Mouse (Mus musculus) CH12.LX (cell line): ENCODE results near the gene Elp6. TPM values are rescaled to one million over a fixed set of nuclear protein-coding genes. Genes with fewer than 3 reads are reported as not detected.

Experiments used
- DNase-seq: peaks from one replicate; pipeline ENCODE4 v3.0.0-alpha.2; 2013; ENCODE audit errors: extremely low read depth
- H3K27ac ChIP-seq: 2 replicates; pipeline ENCODE4 v1.5.1; 2012; ENCODE audit warnings: low read depth, mild to moderate bottlenecking, control low read depth, moderate library complexity; ENCODE audit not compliant: insufficient read depth
- H3K27me3 ChIP-seq: replicated peaks from 2 replicates; pipeline ENCODE3; 2012; ENCODE audit warnings: inconsistent platforms
- H3K36me3 ChIP-seq, 2 experiments: replicated peaks in 1 of 2; 2 replicates each; pipeline versions ENCODE3 to v1.6.1; 2012; ENCODE audit warnings: inconsistent platforms in 1 of 2, low read length in 1 of 2, mild to moderate bottlenecking in 1 of 2, mixed read lengths in 1 of 2, moderate library complexity in 1 of 2; ENCODE audit not compliant: control insufficient read depth in 1 of 2, insufficient read depth in 1 of 2
- H3K4me1 ChIP-seq, 2 experiments: 2 replicates each; pipeline ENCODE4 v1.6.1; 2012; ENCODE audit warnings: inconsistent platforms in 1 of 2, moderate library complexity in 1 of 2; ENCODE audit not compliant: insufficient read depth in 2 of 2, control insufficient read depth in 1 of 2
- H3K4me2 ChIP-seq: 2 replicates; pipeline ENCODE4 v1.6.1; 2012; ENCODE audit warnings: low read depth, mild to moderate bottlenecking, control low read depth; ENCODE audit not compliant: poor library complexity, insufficient read depth, severe bottlenecking
- H3K4me3 ChIP-seq, 3 experiments: fragments of 150-350 bp in 1 of 3; sonication (generic) in 1 of 3; replicated peaks in 1 of 3; 2 replicates each; pipeline versions ENCODE3 to v1.5.1; 2011 to 2012; ENCODE audit warnings: low read depth in 2 of 3, low read length in 2 of 3, mild to moderate bottlenecking in 2 of 3, moderate library complexity in 2 of 3, control low read depth in 1 of 3, improper control_type of control experiment in 1 of 3, inconsistent platforms in 1 of 3, mixed read lengths in 1 of 3; ENCODE audit not compliant: poor library complexity in 1 of 3
- H3K79me2 ChIP-seq: replicated peaks from 2 replicates; pipeline ENCODE4 v1.6.1; 2012; ENCODE audit warnings: mild to moderate bottlenecking, moderate library complexity; ENCODE audit not compliant: control insufficient read depth, poor library complexity, insufficient read depth, severe bottlenecking; ENCODE audit errors: extremely low read depth
- H3K9ac ChIP-seq: 2 replicates; pipeline ENCODE4 v1.6.1; 2012; ENCODE audit warnings: low read depth, mild to moderate bottlenecking, control low read depth, moderate library complexity; ENCODE audit not compliant: insufficient read depth
- H3K9me3 ChIP-seq: replicated peaks from 2 replicates; pipeline ENCODE3; 2012; ENCODE audit warnings: low read length, inconsistent platforms, mixed read lengths
- BHLHE40 ChIP-seq: IDR thresholded peaks from 2 replicates; pipeline ENCODE4 v1.6.1; 2011; ENCODE audit warnings: mild to moderate bottlenecking, low read depth, low read length, improper control_type of control experiment
- CHD2 ChIP-seq: IDR thresholded peaks from 2 replicates; pipeline ENCODE4 v1.6.1; 2011; ENCODE audit warnings: low read length, improper control_type of control experiment
- CTCF ChIP-seq, 2 experiments: IDR thresholded peaks in 1 of 2; conservative IDR thresholded peaks in 1 of 2; 2 replicates each; pipeline ENCODE4 v1.5.1; 2011 to 2012; ENCODE audit warnings: low read depth in 2 of 2, low read length in 2 of 2, improper control_type of control experiment in 1 of 2, inconsistent platforms in 1 of 2, mild to moderate bottlenecking in 1 of 2, moderate library complexity in 1 of 2
- E2F4 ChIP-seq: IDR thresholded peaks from 2 replicates; pipeline ENCODE4 v1.6.1; 2011; ENCODE audit warnings: low read depth, low read length, improper control_type of control experiment; ENCODE audit not compliant: insufficient replicate concordance
- ELF1 ChIP-seq: IDR thresholded peaks from 2 replicates; pipeline ENCODE4 v1.6.1; 2014; ENCODE audit warnings: low read depth, mild to moderate bottlenecking, inconsistent platforms, low read length, improper control_type of control experiment
- EP300 ChIP-seq: IDR thresholded peaks from 2 replicates; pipeline ENCODE4 v1.6.1; 2011; ENCODE audit warnings: low read length, improper control_type of control experiment
- ETS1 ChIP-seq: conservative IDR thresholded peaks from 2 replicates; pipeline ENCODE4 v1.6.1; 2012; ENCODE audit warnings: low read depth, mild to moderate bottlenecking, inconsistent platforms, low read length, improper control_type of control experiment, moderate library complexity
- GABPA ChIP-seq: IDR thresholded peaks from 2 replicates; pipeline ENCODE4 v1.6.1; 2012; ENCODE audit warnings: low read depth, low read length, improper control_type of control experiment, inconsistent platforms; ENCODE audit not compliant: insufficient replicate concordance
- JUND ChIP-seq: conservative IDR thresholded peaks from 2 replicates; pipeline ENCODE4 v1.6.1; 2011; ENCODE audit warnings: low read depth, low read length, improper control_type of control experiment
- MAFK ChIP-seq: IDR thresholded peaks from 2 replicates; pipeline ENCODE4 v1.6.1; 2011; ENCODE audit warnings: low read length, improper control_type of control experiment; ENCODE audit not compliant: insufficient replicate concordance
- MAX ChIP-seq: IDR thresholded peaks from 2 replicates; pipeline ENCODE4 v1.6.1; 2011; ENCODE audit warnings: low read length, improper control_type of control experiment
- MXI1 ChIP-seq: IDR thresholded peaks from 2 replicates; pipeline ENCODE4 v1.6.1; 2011; ENCODE audit warnings: mild to moderate bottlenecking, low read depth, low read length, improper control_type of control experiment
- MYC ChIP-seq: IDR thresholded peaks from 2 replicates; pipeline ENCODE4 v1.6.1; 2011; ENCODE audit warnings: low read depth, mild to moderate bottlenecking, improper control_type of control experiment, low read length
- NRF1 ChIP-seq: IDR thresholded peaks from 2 replicates; pipeline ENCODE4 v1.6.1; 2014; ENCODE audit warnings: low read depth, mild to moderate bottlenecking, inconsistent platforms, low read length, improper control_type of control experiment, moderate library complexity
- PAX5 ChIP-seq: IDR thresholded peaks from 2 replicates; pipeline ENCODE4 v1.6.1; 2012; ENCODE audit warnings: low read length, inconsistent platforms, mixed read lengths
- RAD21 ChIP-seq: IDR thresholded peaks from 2 replicates; pipeline ENCODE4 v1.6.1; 2011; ENCODE audit warnings: low read depth, mild to moderate bottlenecking, low read length, improper control_type of control experiment, moderate library complexity
- SMC3 ChIP-seq: IDR thresholded peaks from 2 replicates; pipeline ENCODE4 v1.6.1; 2011; ENCODE audit warnings: low read depth, low read length, improper control_type of control experiment
- TBP ChIP-seq: conservative IDR thresholded peaks from 2 replicates; pipeline ENCODE4 v1.6.1; 2011; ENCODE audit warnings: low read depth, low read length, improper control_type of control experiment
- UBTF ChIP-seq: IDR thresholded peaks from 2 replicates; pipeline ENCODE4 v1.6.1; 2012; ENCODE audit warnings: low read depth, mild to moderate bottlenecking, inconsistent platforms, low read length, improper control_type of control experiment, moderate library complexity
- USF2 ChIP-seq: conservative IDR thresholded peaks from 2 replicates; pipeline ENCODE4 v1.6.1; 2011; ENCODE audit warnings: low read depth, low read length, improper control_type of control experiment
- ZNF384 ChIP-seq: IDR thresholded peaks from 2 replicates; pipeline ENCODE4 v1.6.1; 2012; ENCODE audit warnings: low read depth, low read length, improper control_type of control experiment, inconsistent platforms
- dilution Hi-C: fragments of 300-500 bp; cut with MboI; formaldehyde crosslinking; loops from 2 replicates; pipeline ENCODE4 v1.14.3; 2020; ENCODE audit warnings: low sequenced_read_pairs; ENCODE audit not compliant: extremely low pct_unique_long_range_greater_than_20kb, extremely low pct_ligation_motif_present
- in situ Hi-C: fragments of 300-500 bp; cut with MboI; formaldehyde crosslinking; loops from 3 replicates; pipeline ENCODE4 v1.14.3; 2019; ENCODE audit warnings: low sequenced_read_pairs, low pct_ligation_motif_present, low pct_unique_long_range_greater_than_20kb, mixed read lengths
- polyA plus RNA-seq: library from polyadenylated mRNA; unstranded; fragments of >175 nt; gene quantifications from 2 replicates; pipeline ENCODE4 v1.2.1, GENCODE M21; 2012; ENCODE audit warnings: low read depth; ENCODE audit not compliant: insufficient read length
- total RNA-seq, 2 experiments: library from RNA; depleted of rRNA; stranded (reverse); fragments of 300-350 nt in 1 of 2; fragments of >200 nt in 1 of 2; gene quantifications; 2 replicates each; pipeline ENCODE4 v1.2.3; 2012 to 2014

Elp6 gene
- total and polyA plus RNA-seq, 3 experiments: 24.2 to 44.7 (median 35.4) TPM

- no peak overlapping the region for H3K9ac ChIP-seq
- H3K27ac ChIP-seq: no peak overlapping the region
- H3K4me3 ChIP-seq: no peak overlapping the region
- H3K27me3 ChIP-seq: no peaks in the 10 kb centered on the region
- H3K79me2 ChIP-seq: no peaks in the 10 kb centered on the region; the same call in none of the 2 replicates
- H3K4me2 ChIP-seq: no peak overlapping the region
- in situ Hi-C loops: no loop called here
- H3K4me1 ChIP-seq: peaks cover 1 to 16% of the 10 kb centered on the region in 2 experiments; a peak in 2 of 4 replicates
- dilution Hi-C loops: no loop called here
- no peak for DNase-seq
- no peaks in the 10 kb centered on the region for H3K9me3 ChIP-seq
- H3K36me3 ChIP-seq: peaks cover 0 to 8% of the 10 kb centered on the region in 2 experiments
- TF ChIP-seq GABPA: no peak
- no peak for TF ChIP-seq ZNF384
- no peak for TF ChIP-seq RAD21
- TF ChIP-seq USF2: no peak
- TF ChIP-seq MXI1: no peak
- no peak for TF ChIP-seq MAX
- TF ChIP-seq BHLHE40: no peak
- TF ChIP-seq MAFK: no peak
- no peak for TF ChIP-seq SMC3
- TF ChIP-seq TBP: no peak
- no peak for TF ChIP-seq E2F4
Observed at GRCm38 (mm10) chr9:110343805-110344204, 38.8 kb downstream of the Elp6 start.

GRCm38 (mm10) chr9:110345057-110345739 is 40.2 kb downstream of the Elp6 start:
- H3K27me3 ChIP-seq: no peaks in the 10 kb centered on the region
- H3K4me2 ChIP-seq: no peak overlapping the region
- H3K9ac ChIP-seq: no peak overlapping the region
- H3K9me3 ChIP-seq: no peaks in the 10 kb centered on the region
- dilution Hi-C loops: no loop called here
- peaks cover 5 to 28% of the 10 kb centered on the region in 2 experiments; a peak in 2 of 4 replicates for H3K4me1 ChIP-seq
- no peak overlapping the region for H3K27ac ChIP-seq
- H3K36me3 ChIP-seq: peaks cover 0 to 5% of the 10 kb centered on the region in 2 experiments
- in situ Hi-C loops: no loop called here
- TF ChIP-seq PAX5 (no peak), JUND (no peak), EP300 (no peak), RAD21 (no peak), ETS1 (no peak), ELF1 (no peak), MYC (no peak), E2F4 (no peak), NRF1 (no peak), MXI1 (no peak), SMC3 (no peak), MAFK (no peak), UBTF (no peak), CTCF (conservative IDR thresholded peaks at IDR 0.05 in 1 of 2, IDR thresholded peaks at IDR 0.05 in 1 of 2; ENCODE audit: low read depth in 2 of 2, low read length in 2 of 2) (no peak), ZNF384 (no peak), CHD2 (no peak)
- no peak overlapping the region for H3K4me3 ChIP-seq
- DNase-seq: no peak
- peaks cover 3% of the 10 kb centered on the region; the same call in 1 of the 2 replicates for H3K79me2 ChIP-seq
